Mouse (Mus musculus) retina, adult 2 months (tissue): ENCODE data around the gene Hmg20b.

Experiments used
- DNase-seq: peaks from one replicate; pipeline ENCODE4 v3.0.0-alpha.2; 2012; ENCODE audit warnings: low read depth, low spot score

Gene Hmg20b

GRCm38 (mm10) chr10:81305663-81306062 is 44.6 kb downstream of the Hmg20b start:
- no peak for DNase-seq

- no peak for DNase-seq
These were observed 45.6 kb downstream of the Hmg20b start for GRCm38 (mm10) chr10:81304597-81305238.

GRCm38 (mm10) chr10:81303761-81304160 is 46.5 kb downstream of the Hmg20b start:
- DNase-seq = no peak

GRCm38 (mm10) chr10:81303258-81303657 is 47.0 kb downstream of the Hmg20b start:
- DNase-seq = no peak

GRCm38 (mm10) chr10:81302781-81303218 is 47.5 kb downstream of the Hmg20b start:
- DNase-seq = no peak

GRCm38 (mm10) chr10:81302288-81302687 is 48.0 kb downstream of the Hmg20b start:
- no peak for DNase-seq

- no peak for DNase-seq
These were observed 49.0 kb downstream of the Hmg20b start for GRCm38 (mm10) chr10:81301321-81301720.

GRCm38 (mm10) chr10:81300352-81300907 is 49.9 kb downstream of the Hmg20b start:
- no peak for DNase-seq

- no peak for DNase-seq
These were observed 50.5 kb downstream of the Hmg20b start for GRCm38 (mm10) chr10:81299585-81300351.

- no peak for DNase-seq
These were observed 51.7 kb downstream of the Hmg20b start for GRCm38 (mm10) chr10:81298369-81299100.

GRCm38 (mm10) chr10:81297845-81298244 is 52.4 kb downstream of the Hmg20b start:
- no peak for DNase-seq

GRCm38 (mm10) chr10:81297246-81297645 is 53.0 kb downstream of the Hmg20b start:
- no peak for DNase-seq
